Mouse (Mus musculus): Measurements from ENCODE around the gene Usp30.

- TF ChIP-seq CTCF (IDR thresholded peaks at IDR 0.05; ENCODE audit: extremely low read depth, insufficient read length, insufficient replicate concordance, low read depth, low read length) (no peak), POLR2A (IDR thresholded peaks at IDR 0.05; ENCODE audit: low read depth, low read length) (no peak)
Measured at GRCm38 (mm10) chr5:114048731-114049308, 16.4 kb upstream of the Usp30 start.
